Mouse (Mus musculus) neural tube, embryonic 14.5 days (tissue): ENCODE measurements around the gene Nucks1. TPM values are rescaled to one million over a fixed set of nuclear protein-coding genes. Genes with fewer than 3 reads are reported as not detected.

Experiments
- ATAC-seq: fragments of 200-750 bp; cut with Nextera tagmentation; 2 replicates; pipeline ENCODE4 v1.8.0; 2017; ENCODE audit warnings: low read depth, mild to moderate bottlenecking, moderate TSS enrichment, moderate library complexity
- H3K27ac ChIP-seq: fragments of 300-500 bp; sonication (generic); 2 replicates; pipeline ENCODE4 v1.5.1; 2014; ENCODE audit warnings: low read depth, mild to moderate bottlenecking, control low read depth, low read length, moderate library complexity, mixed read lengths
- H3K27me3 ChIP-seq: fragments of 300-500 bp; sonication (generic); 2 replicates; pipeline ENCODE4 v1.6.1; 2014; ENCODE audit warnings: low read length; ENCODE audit not compliant: control insufficient read depth, insufficient read depth
- H3K36me3 ChIP-seq: fragments of 300-500 bp; sonication (generic); 2 replicates; pipeline ENCODE4 v1.6.1; 2014; ENCODE audit warnings: low read length, mixed read lengths; ENCODE audit not compliant: control insufficient read depth, insufficient read depth
- H3K4me1 ChIP-seq: fragments of 300-500 bp; sonication (generic); 2 replicates; pipeline ENCODE4 v1.6.1; 2014; ENCODE audit warnings: low read length; ENCODE audit not compliant: control insufficient read depth, insufficient read depth
- H3K4me2 ChIP-seq: fragments of 300-500 bp; sonication (generic); 2 replicates; pipeline ENCODE4 v1.6.1; 2014; ENCODE audit warnings: mild to moderate bottlenecking, low read depth, low read length, control low read depth
- H3K4me3 ChIP-seq: fragments of 300-500 bp; sonication (generic); 2 replicates; pipeline ENCODE4 v1.5.1; 2014; ENCODE audit warnings: low read depth, low read length, control low read depth, mixed read lengths
- H3K9ac ChIP-seq: fragments of 300-500 bp; sonication (generic); replicated peaks from 2 replicates; pipeline ENCODE4 v1.6.1; 2014; ENCODE audit warnings: low read depth, mild to moderate bottlenecking, control low read depth, low read length, mixed read lengths
- H3K9me3 ChIP-seq: fragments of 300-500 bp; sonication (generic); 2 replicates; pipeline ENCODE4 v1.6.1; 2016; ENCODE audit warnings: low read length; ENCODE audit not compliant: control insufficient read depth
- WGBS: fragments of 180-500 bp; shearing (Covaris S2); extraction: QIAGEN DNeasy Blood & Tissue Kit; methylation state at CpG from one replicate; pipeline ENCODE4 v1.1.7; 2014; 5-methylcytosine and 5-hydroxymethylcytosine counted together
- polyA plus RNA-seq: library from polyadenylated mRNA; unstranded; fragments of >200 nt; fragmentation: Nextera tagmentation; extraction: Ambion mirVana; gene quantifications from 2 replicates; pipeline ENCODE4 v1.2.1, GENCODE M21; 2014

The Nucks1 gene
- polyA plus RNA-seq, 1 experiment from 2014 or later: 39.8 TPM

DNA sequence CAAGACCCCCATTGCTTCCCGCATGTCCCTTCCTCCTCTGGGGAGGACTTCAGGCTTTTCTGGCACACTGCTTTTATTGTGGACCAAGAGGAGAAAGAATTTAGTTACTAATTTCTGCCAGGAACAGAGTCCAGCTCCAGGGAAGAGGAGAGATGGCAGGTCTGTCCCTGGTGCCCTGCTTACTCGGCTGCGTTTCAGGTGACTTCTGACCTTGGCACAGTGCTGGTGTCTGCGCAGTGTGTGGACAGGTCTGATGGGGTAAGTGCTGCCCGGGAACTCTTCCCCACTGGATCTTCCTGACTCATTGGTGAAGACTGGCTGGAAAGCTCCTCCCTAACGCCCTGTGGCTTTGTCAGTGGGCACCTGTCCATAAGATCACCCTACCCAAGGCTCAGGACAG lies 58.6 kb downstream of the Nucks1 start:
- H3K27me3 ChIP-seq: no peaks in the 10 kb centered on the region
- H3K4me2 ChIP-seq: no peak overlapping the region
- H3K9me3 ChIP-seq: no peaks in the 10 kb centered on the region
- H3K27ac ChIP-seq: no peak overlapping the region
- no peak overlapping the region for H3K4me3 ChIP-seq
- H3K9ac ChIP-seq: no peak overlapping the region
- 80% methylated on average over 6 of the region's 6 CpGs for WGBS
- ATAC-seq: no peak
- no peaks in the 10 kb centered on the region; the same call in 1 of the 2 replicates for H3K4me1 ChIP-seq
- no peaks in the 10 kb centered on the region for H3K36me3 ChIP-seq

DNA sequence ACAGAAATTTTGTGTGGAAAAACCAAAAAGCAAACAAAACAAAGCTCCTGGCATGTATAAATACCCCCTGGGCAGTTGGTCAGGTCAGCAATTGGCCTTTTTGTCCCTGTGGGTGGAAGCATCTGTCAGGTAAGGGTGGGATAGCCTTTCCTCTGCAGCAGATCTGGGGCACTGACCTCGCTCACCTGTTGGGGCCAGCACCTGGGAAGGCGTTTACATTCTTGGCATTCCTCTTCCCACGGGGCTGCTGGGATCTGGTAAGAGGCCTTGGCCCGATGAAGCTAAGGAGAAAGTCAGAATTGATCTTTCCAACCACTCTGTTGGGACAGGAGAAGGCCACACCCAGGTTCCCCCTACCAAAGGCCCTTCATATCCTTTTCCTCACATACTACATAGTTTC lies 59.5 kb downstream of the Nucks1 start:
- H3K36me3 ChIP-seq: no peaks in the 10 kb centered on the region
- no peaks in the 10 kb centered on the region for H3K9me3 ChIP-seq
- WGBS: 62% methylated on average over 4 of the region's 4 CpGs
- H3K27ac ChIP-seq: no peak overlapping the region
- H3K4me1 ChIP-seq: no peaks in the 10 kb centered on the region; the same call in 1 of the 2 replicates
- ATAC-seq: no peak
- H3K9ac ChIP-seq: no peak overlapping the region
- H3K27me3 ChIP-seq: no peaks in the 10 kb centered on the region
- H3K4me2 ChIP-seq: no peak overlapping the region
- H3K4me3 ChIP-seq: no peak overlapping the region

DNA sequence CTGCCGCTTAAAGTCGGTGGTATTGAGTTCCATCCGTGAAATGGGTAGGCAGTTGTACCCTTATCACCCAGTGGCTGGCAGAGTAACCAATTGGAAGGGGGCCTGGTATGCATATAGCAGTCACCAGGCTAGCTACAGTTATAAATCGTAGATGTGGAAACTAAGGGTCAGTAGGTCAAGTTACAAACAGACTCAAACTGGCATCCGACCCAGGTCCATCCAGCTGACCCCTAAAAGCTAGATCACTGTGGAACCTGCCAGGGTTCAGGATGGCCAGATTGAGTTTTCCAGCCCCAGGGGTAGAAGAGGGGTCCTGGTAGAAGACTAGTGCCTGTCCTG lies 60.0 kb downstream of the Nucks1 start:
- no peaks in the 10 kb centered on the region for H3K36me3 ChIP-seq
- WGBS: 43% methylated on average over 5 of the region's 5 CpGs
- no peak for ATAC-seq
- H3K9ac ChIP-seq: no peak overlapping the region
- no peak overlapping the region for H3K4me2 ChIP-seq
- no peak overlapping the region for H3K4me3 ChIP-seq
- H3K4me1 ChIP-seq: no peaks in the 10 kb centered on the region; the same call in 1 of the 2 replicates
- H3K27ac ChIP-seq: no peak overlapping the region
- H3K27me3 ChIP-seq: no peaks in the 10 kb centered on the region
- H3K9me3 ChIP-seq: no peaks in the 10 kb centered on the region

DNA sequence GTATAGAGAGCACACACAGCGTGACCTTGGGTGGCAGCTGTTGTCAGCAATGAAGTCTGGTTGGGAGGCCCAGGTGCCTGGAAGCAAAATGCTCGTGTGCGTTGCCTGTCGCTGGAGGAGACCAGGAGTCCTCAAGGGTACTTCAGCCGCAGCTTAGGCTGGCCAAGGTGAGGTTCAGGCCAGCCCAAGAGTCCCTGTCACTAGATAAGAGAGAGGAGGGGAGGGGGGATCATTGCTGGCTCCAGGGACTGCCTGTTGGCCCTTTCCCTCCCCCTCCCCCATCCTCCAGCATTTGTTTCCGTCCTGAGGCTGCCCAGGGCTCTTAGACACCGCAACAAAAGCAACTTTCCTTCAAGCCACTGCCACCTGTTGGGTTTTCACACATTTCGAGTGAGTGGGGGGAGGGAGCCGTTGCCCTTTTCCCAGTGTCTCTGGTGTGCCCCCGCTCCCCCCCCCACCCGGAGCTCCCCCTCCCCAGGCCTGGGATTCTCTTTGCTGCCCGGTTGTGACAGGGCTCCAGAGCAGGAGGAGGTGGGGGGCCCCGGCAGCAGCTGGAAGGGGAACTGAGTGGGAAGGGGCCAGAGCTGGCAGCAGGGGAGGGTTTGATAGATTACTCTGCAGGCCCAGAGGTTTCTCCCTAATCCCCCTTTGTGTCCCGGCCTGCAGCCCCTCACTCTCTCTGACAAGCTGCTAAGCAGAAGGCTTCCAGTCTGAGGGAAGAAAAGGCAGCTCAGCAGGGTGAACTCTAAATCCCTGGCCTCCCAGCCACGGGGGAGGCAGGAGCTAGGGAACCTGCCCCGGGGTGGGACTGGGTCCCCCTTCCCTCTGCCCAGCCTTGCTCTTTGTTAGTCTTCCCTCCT lies 60.6 kb downstream of the Nucks1 start:
- Histone ChIP-seq H3K27me3 (no peaks in the 10 kb centered on the region), H3K4me2 (no peak overlapping the region), H3K36me3 (no peaks in the 10 kb centered on the region), H3K9ac (no peak overlapping the region), H3K4me3 (no peak overlapping the region), H3K27ac (no peak overlapping the region), H3K9me3 (no peaks in the 10 kb centered on the region), H3K4me1 (no peaks in the 10 kb centered on the region; the same call in 1 of the 2 replicates)
- peak; percentile 59; the same call in 1 of the 2 replicates for ATAC-seq
- 3% methylated on average over 16 of the region's 16 CpGs for WGBS

DNA sequence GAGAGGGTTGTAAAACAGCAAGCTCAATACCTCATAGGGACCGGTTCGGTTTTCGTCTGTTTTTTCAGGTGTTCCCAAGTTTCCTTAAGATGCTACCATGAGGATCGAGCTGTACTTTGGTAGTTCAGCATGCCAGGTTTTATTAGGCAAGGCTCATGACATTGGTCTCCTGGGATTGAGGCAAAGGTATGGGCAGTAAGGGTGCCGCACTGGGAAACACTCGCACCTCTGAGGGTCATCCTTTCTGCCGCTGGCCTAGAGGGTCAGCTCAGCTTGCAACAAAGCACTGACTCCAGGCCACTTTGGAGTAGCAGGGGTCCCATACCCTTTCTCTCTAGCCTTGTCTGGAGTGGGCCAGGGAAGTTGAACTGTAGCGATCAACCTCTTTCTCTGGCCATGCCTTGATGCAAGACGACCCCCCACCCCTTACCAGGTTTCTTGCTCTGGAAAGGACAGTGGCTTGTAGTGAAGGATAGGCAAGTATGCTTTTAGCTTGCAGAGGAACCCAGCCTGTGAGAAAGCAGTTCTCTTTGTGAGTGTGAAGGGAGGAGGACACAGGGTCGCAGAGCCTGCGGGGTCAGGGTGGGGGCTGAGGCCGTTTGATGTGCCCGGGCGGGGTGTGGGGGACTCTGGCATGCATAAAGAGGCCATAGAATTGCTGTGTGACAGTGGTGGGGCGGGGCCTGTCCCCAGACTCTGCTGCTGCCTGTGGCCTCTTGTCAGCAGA lies 61.6 kb downstream of the Nucks1 start:
- no peaks in the 10 kb centered on the region; the same call in 1 of the 2 replicates for H3K4me1 ChIP-seq
- no peak overlapping the region for H3K27ac ChIP-seq
- H3K27me3 ChIP-seq: no peaks in the 10 kb centered on the region
- H3K4me2 ChIP-seq: no peak overlapping the region
- 5% methylated on average over 15 of the region's 15 CpGs for WGBS
- H3K36me3 ChIP-seq: no peaks in the 10 kb centered on the region
- ATAC-seq: peak; percentile 44; the same call in 1 of the 2 replicates
- no peaks in the 10 kb centered on the region for H3K9me3 ChIP-seq
- H3K9ac ChIP-seq: no peak overlapping the region
- no peak overlapping the region for H3K4me3 ChIP-seq

DNA sequence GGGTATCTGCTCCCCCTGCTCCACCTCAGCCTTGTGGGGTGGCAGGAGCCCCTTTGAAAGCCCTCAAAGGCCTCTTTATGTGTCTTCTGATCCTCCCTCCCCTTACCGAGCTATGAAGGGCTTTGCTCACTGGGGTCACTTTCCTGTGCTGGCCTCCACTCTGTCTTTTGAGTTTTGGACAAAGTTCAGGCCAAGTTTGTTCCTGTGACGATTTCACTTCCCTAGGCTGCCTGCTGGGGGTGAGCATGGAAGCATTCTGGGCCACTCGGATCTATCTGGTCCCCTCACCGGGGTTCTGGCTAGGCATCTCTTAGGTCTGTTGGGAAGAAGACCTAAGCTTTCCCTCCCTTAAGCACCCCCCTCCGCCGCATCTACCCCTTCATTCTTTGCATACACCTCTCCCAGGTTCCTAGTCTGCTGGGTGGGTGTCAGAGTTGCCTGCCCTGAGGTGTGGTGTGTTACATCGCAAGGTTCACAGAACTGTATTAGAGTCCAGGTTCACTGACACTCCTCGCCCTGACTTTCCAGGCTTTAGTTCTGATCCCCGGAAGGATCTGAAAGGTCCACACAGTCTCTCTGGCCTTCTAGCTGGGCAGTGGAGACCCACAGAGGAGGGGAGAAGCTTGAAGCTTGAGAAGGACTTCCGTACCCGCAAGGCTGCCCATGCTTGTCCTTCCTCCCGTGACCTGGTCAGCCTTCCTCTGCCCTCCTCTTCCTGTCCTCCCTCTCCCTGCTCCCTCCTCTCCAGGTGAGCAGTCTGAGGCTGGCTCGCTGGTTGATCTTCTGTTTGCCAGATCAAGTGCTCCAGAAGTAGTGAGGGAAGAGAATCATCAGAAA lies 62.4 kb downstream of the Nucks1 start:
- 21% methylated on average over 13 of the region's 13 CpGs for WGBS
- Histone ChIP-seq H3K4me1 (no peaks in the 10 kb centered on the region; the same call in 1 of the 2 replicates), H3K4me3 (no peak overlapping the region), H3K27me3 (no peaks in the 10 kb centered on the region), H3K9me3 (no peaks in the 10 kb centered on the region), H3K4me2 (no peak overlapping the region), H3K27ac (no peak overlapping the region), H3K9ac (no peak overlapping the region), H3K36me3 (no peaks in the 10 kb centered on the region)
- ATAC-seq: no peak; the same call in 1 of the 2 replicates

DNA sequence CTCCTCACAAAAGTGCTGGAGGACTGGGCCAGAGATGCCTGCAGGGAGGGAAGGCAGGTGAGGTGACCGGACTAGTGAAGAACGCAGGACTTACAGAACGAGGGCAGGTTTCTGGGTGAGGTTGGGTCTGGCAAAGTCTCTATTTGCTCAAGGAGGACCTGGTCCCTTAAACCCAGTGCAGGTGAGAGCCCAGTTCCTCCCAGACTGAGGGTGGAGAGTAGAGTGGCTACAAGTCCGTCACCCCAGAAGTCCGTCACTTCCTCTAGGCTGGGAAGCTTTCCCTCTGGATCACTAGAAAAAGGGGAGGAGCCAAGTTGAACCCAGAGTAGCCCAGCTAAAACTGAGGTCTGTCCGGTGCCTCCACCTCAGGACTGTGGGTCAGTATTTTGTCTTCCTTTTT lies 63.7 kb downstream of the Nucks1 start:
- no peaks in the 10 kb centered on the region for H3K27me3 ChIP-seq
- ATAC-seq: no peak
- no peak overlapping the region for H3K4me3 ChIP-seq
- no peaks in the 10 kb centered on the region; the same call in 1 of the 2 replicates for H3K4me1 ChIP-seq
- no peak overlapping the region for H3K27ac ChIP-seq
- H3K9ac ChIP-seq: no peak overlapping the region
- no peaks in the 10 kb centered on the region for H3K9me3 ChIP-seq
- no peak overlapping the region for H3K4me2 ChIP-seq
- no peaks in the 10 kb centered on the region for H3K36me3 ChIP-seq
- 82% methylated on average over 6 of the region's 6 CpGs for WGBS

DNA sequence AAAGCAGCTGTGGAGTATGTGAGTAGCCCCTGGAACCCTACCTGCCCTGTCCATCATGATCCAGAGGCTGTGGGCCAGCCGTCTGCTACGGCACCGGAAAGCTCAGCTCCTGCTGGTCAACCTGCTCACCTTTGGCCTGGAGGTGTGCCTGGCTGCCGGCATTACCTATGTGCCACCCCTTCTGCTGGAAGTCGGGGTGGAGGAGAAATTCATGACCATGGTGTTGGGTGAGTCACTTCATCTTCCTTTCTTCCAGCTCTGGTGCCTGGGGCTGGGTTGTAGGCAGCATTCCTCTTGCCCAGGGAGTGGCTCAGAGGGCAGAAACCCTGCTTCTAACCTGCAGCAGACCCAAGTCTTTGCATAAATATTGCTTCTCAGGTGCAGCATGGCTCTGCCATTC lies 66.6 kb downstream of the Nucks1 start:
- Histone ChIP-seq H3K4me2 (no peak overlapping the region), H3K4me1 (no peaks in the 10 kb centered on the region; the same call in 1 of the 2 replicates), H3K36me3 (no peaks in the 10 kb centered on the region), H3K9me3 (no peaks in the 10 kb centered on the region), H3K9ac (no peak overlapping the region), H3K27me3 (no peaks in the 10 kb centered on the region), H3K27ac (no peak overlapping the region), H3K4me3 (no peak overlapping the region)
- no peak for ATAC-seq
- WGBS: 89% methylated on average over 5 of the region's 5 CpGs
